Mouse (Mus musculus) gastrocnemius, adult 2 months (tissue): ENCODE data around the gene Hcst. TPM values are rescaled to one million over a fixed set of nuclear protein-coding genes. Genes with fewer than 3 reads are reported as not detected.

Experiments
- DNase-seq: peaks from one replicate; pipeline ENCODE4 v3.0.0; 2022
- H3K27ac ChIP-seq: fragments of 200-600 bp; 2 replicates; pipeline ENCODE4 v1.8.1; 2022; ENCODE audit warnings: mild to moderate bottlenecking
- H3K4me3 ChIP-seq: fragments of 200-600 bp; 2 replicates; pipeline ENCODE4 v1.8.1; 2022; ENCODE audit warnings: mild to moderate bottlenecking, moderate library complexity
- CTCF ChIP-seq: fragments of 200-600 bp; IDR thresholded peaks from 2 replicates; pipeline ENCODE4 v1.8.1; 2022; ENCODE audit warnings: antibody characterized with exemption, mild to moderate bottlenecking, moderate library complexity
- intact Hi-C: fragments of 180-260 bp; cut with DNase I; formaldehyde crosslinking; loops from one replicate; pipeline ENCODE4 v1.15.1; 2025
- long read RNA-seq, 2 experiments: library from polyadenylated mRNA; stranded (forward); transcript quantifications; one replicate each; pipeline ENCODE4 v2.0.0; 2021
- total RNA-seq, 2 experiments: library from RNA; stranded (reverse); gene quantifications; 2 replicates each; pipeline ENCODE4 v1.2.3; 2021

The Hcst gene
- not detected for total RNA-seq
- long read RNA-seq, experiment 1: 0 reads
- long read RNA-seq, experiment 2: 0 reads

DNA sequence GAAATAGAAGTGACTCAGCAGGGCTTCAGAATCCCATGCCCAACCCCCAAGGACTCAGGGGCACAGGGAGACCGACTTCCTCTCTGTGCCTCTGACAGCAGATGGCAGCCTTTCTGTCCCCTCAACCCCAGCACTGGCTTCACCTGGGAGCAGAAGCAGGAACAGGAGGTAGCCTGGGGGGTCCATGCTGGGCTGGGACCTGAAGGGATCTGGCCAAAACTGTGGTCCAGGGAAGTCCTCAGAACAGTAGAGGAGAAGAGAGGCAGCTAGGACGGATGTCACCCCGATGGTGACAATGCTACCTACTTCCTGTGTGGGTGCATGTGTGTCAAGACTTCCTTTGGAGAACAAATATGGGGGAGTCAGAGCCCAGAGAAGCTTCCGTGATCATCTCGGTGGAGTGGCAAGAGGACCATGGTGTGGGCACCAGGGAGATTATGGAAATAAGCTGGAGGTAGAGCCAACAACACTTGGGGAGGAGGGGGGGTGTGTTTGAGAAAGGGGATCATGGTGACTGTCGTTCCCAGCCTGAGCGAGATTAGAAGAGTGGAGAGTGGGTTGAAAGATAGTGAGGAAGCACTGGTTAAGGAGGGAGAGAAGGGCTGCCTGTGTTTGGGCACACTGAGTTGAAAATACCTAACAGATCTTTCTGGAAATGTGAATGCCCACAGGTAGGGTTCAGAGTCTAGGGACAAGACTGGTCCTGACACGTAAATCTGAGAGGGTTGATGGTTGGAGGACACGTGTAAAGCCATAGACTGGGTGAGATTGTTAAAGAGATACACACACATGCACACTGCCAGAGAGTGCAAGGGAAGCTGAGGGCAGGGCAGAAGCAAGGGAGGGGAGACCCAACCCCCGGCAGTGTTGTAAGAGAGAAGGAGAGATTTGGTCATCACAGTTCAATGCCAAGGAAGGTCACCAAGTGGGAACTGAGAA lies at the start of gene Hcst:
TSS of gene Hcst (minus strand) at position 294 of the 939 bp plus-strand sequence.
- TF ChIP-seq CTCF: no peak
- no peak for DNase-seq
- H3K4me3 ChIP-seq: peak within 1 kb of the TSS; percentile 7; the same call in 1 of the 2 replicates

DNA sequence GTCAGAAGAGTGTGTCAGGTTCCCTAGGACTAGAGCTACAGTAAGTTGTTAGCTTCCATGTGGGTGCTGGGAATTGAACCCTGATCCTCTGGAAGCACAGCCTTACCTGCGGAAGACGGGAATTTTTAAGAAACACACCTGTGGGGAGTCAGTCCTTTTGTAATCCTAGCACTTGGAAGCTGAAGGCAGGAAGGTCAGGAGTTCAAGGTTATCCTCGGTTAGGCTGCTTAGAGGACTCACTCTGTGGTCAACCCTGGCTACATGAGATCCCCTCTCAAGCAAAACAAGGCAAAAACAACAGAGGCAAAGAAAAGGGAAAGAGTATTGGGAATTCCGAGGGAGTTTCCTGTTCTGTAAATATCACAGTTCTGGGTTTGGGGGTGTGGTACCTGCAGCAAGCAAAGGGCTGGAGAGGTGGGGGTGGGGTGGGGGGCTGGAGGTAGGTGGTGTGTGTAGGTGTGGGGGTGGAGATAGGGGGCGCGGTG lies 45.2 kb upstream of the Hcst start:
- TF ChIP-seq CTCF: no peak
- Histone ChIP-seq H3K4me3 (no peak overlapping the region), H3K27ac (no peak overlapping the region)
- no peak for DNase-seq
- intact Hi-C loops: no loop called here

More for the DNA sequence above, at the start of gene Hcst:
- peak within 1 kb of the TSS; percentile 57; the same call in 1 of the 2 replicates for H3K27ac ChIP-seq
- intact Hi-C loops: no loop called here

DNA sequence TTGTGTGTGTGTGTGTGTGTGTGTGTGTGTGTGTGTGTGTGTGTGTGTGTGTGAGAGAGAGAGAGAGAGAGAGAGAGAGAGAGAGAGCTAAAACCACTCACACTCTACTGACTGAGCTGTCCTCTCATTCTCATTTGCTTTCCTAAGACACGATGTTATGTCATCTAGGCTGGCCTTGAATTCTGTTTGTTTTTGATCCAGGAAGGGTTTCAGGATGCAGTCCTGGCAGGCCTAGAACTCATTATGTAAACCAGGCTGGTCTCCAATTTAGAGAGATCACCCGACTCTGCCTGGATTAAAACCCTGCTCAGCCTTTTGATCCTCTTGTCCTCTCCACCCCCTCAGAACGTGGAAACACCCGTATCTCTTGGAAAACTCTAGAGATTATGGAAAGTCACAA lies 44.3 kb upstream of the Hcst start:
- intact Hi-C loops: no loop called here
- Histone ChIP-seq H3K4me3 (no peak overlapping the region), H3K27ac (no peak overlapping the region)
- TF ChIP-seq CTCF: no peak
- DNase-seq: no peak

DNA sequence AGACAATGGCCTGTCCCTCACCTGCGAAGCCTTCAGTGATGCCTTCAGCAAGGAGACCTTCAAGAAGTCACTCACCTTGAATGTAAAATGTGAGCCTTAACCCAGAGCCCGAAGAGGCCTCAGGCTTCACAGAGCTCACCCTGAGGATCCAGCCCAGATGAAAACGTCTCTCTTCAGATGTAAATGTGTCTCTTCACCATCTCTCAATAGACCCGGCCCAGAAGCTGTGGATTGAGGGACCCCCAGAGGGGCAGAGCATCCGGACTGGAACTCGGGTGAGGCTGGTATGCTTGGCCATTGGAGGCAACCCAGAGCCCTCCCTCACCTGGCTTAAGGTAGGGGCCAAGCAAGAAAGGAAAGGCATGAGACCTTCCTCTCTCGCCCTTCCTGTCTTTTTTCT lies 43.9 kb upstream of the Hcst start:
- no peak for DNase-seq
- no peak for TF ChIP-seq CTCF
- intact Hi-C loops: no loop called here
- H3K27ac ChIP-seq: no peak overlapping the region
- no peak overlapping the region for H3K4me3 ChIP-seq

DNA sequence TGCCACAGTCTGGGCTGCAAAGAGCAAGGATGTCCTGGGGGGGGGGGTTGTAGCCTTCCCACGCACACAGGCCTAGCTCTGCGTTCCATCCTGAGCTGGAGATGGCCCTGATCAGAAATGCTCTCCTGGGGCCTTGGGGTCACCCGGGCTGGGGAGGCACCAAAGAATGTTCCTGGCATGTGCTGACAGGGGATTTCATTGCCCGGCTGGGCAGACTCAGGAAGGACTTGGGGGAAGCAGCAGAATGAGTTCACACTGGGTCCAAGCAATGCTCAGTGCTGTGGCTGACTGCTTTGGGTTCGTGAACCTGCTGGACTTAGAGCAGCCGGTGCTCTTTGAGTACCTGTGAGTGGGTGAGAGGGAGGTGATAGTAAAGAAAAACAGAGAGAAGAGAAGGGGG lies 39.8 kb upstream of the Hcst start:
- DNase-seq: no peak
- intact Hi-C loops: no loop called here
- H3K27ac ChIP-seq: no peak overlapping the region
- TF ChIP-seq CTCF: no peak
- H3K4me3 ChIP-seq: no peak overlapping the region

DNA sequence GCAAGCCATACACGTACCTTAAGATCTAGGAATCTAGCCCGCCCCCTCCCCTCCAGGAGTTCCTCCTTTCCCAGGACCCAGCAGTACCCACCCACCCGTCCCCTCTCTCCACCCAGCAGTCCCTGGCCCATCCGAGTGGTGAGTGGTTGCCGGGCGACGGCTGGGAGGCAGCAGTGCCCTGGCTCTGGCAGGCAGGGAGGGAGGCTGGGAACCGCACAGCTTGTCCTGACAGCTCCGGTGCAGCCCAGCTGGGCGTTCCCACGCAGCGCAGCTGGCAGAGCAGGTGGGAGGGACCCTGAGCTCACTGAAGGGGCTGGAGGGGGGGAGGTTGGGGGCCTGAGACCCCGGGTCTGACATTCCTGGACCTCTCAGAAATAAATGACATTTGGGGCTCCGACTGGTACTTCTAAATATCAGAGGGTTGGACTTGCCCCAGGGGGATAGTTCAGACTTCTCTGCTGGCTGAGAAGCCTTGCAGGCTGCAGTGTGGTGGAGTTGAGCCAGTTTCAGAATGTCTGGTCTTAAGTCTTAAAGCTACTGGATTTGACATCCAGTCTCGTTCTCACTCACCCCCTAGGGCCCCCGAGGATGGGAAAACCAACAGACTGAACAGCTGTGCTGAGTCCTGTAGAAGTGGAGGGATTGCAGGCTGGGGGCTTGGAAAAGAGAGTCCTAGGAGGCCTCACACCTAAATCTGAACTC lies 38.1 kb upstream of the Hcst start, which contains the start of the genes Kirrel2 and Nphs1:
TSS of gene Kirrel2 (minus strand) at position 62 of the 702 bp plus-strand sequence.
TSS of gene Nphs1 (plus strand) at position 687 of the 702 bp plus-strand sequence.
- no peak for TF ChIP-seq CTCF
- H3K4me3 ChIP-seq: peak within 1 kb of the TSS; percentile 49

DNA sequence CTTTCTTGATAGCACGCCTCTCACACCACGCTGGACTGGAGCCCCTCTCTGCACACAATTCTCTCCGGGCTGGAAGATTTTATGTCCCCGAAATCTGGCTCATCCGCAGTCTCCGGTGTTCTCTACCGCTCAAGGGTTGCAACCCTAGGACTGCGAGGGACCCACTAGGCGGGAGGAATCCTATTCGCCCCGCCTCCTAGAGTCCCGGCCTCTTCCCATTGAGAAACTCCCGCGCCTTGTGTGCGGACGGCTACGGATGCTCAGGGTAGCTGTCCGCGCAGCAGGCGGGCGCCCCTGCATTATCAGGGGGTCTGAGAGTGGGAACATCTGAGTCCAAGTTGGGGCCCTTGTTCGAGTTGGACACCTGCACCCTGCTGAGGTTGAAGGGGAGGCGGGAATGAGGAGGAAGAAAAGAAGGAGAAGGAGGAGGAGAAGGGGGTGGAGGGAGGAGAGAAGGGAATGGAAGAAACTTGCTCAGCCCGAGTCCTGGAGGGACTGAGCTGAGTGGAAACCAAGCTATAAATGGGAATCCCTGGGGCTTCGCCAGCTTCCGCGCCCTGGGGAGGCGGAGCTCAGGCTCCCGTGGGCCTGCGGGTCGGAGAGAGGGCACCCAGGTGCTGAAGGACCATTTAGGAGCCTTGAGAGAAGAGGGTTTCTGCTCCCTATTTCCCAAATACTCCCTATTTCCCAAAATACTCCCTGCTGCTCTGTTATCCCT lies 37.4 kb upstream of the Hcst start:
- H3K4me3 ChIP-seq: peak overlapping the region; percentile 49
- no peak for TF ChIP-seq CTCF
- H3K27ac ChIP-seq: no peak overlapping the region
- no peak for DNase-seq
- intact Hi-C loops: no loop called here

More for the DNA sequence above, 38.1 kb upstream of the Hcst start, which contains the start of the genes Kirrel2 and Nphs1:
- no peak for DNase-seq
- intact Hi-C loops: no loop called here
- no peak within 1 kb of the TSS for H3K27ac ChIP-seq

DNA sequence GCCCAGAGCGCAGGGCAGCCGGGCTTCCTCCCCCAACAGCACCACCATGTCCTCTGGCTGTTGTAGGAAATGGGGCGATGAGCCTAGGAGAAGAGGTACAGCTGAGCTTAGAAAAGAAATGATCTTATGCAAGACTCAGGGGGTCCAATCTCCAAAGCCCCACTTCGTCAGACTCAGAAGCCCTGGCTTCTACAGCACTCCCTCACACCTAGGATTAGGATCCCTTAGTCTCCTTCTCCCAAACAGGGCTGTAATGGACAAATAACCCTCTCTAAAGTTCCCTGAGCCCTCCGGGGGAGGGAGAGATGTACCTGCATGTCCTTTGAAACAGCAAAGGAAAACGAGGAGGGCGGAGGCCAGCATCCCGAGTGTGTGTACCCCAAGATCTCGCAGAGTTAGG lies 36.8 kb upstream of the Hcst start:
- intact Hi-C loops: no loop called here
- no peak for TF ChIP-seq CTCF
- no peak overlapping the region for H3K27ac ChIP-seq
- DNase-seq: no peak
- H3K4me3 ChIP-seq: no peak overlapping the region

DNA sequence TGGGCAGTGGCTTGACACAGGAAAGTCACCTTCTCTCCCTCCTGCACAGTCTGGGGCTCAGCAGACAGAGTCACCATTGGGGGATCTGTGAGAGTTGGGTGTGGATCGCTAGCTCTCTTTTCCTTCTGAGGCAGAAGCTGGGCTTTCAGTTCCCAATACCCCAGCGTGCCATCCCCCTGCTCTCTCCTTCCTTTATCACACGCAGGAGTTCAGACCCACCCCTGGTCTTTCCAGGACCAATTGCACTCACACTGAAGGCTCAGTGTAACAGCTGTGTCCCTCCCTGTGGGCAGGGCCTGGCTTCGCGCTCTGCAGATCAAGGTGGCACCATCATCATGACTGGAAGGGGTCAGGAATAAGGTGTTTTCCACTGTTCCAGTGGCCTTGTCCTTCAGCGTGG lies 34.6 kb upstream of the Hcst start:
- no peak for TF ChIP-seq CTCF
- intact Hi-C loops: no loop called here
- Histone ChIP-seq H3K4me3 (no peak overlapping the region), H3K27ac (no peak overlapping the region)
- DNase-seq: no peak

DNA sequence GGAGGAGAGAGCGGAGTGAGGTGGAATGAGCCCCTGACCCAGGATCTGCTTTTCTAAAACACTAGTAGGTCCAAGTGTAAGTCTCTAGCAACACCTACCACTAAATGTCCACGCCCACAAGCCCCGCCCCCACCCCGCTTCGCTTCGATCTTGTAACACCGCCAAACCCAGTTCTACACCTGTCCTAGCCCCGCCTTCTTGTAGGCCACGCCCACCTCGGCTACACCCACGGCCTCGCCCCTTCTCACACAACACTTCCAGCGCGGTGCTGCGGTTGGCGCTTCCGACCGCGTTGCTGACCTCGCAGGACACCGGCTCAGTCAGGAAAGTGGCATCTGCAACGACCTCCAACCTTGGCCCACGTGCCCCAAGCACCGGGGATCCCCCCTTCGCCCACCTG lies 34.1 kb upstream of the Hcst start:
- H3K4me3 ChIP-seq: no peak overlapping the region

DNA sequence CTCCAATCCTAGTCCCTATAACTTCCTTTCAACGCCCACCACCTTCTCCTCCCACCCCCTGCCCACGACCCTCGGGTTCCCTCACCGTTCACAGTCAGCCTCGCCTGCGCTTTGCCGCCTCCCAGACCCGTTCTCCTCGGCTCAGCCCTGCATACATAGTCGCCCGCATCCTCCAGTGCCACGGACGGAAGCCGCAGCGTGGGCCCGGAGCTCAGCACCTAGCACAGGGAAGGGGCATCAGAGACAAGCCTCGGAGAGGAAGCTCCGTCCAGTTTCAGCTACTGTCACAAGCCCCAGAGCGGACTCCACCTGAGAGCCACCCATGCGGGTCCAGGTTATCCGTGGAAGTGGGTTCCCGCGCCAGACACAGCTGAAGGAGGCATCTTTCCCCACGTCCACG lies 33.7 kb upstream of the Hcst start:
- no peak for TF ChIP-seq CTCF
- Histone ChIP-seq H3K27ac (no peak overlapping the region), H3K4me3 (no peak overlapping the region)
- no peak for DNase-seq
- intact Hi-C loops: no loop called here

More for the DNA sequence above, 34.1 kb upstream of the Hcst start:
- intact Hi-C loops: no loop called here
- no peak for TF ChIP-seq CTCF
- DNase-seq: no peak
- H3K27ac ChIP-seq: no peak overlapping the region

DNA sequence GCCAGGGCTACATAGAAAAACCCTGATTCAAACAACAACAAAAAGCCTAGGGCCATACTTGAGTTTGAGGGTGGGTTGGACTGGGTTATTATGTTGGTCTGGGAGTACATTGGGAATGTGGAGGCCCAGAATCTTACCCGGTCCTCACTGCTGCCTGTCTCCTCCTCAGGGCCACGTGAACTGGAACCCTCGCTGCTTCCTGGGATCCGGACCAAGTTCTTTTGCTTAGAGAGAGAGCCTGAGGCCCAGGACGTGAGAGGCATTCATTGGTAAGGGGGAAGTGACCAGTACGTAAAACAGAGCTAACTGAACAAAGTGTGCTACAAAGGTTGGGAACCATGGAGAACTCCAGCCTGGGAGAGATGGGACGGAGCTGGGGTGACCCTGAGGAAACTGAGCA lies 30.6 kb upstream of the Hcst start:
- TF ChIP-seq CTCF: no peak
- no peak overlapping the region for H3K27ac ChIP-seq
- no peak overlapping the region for H3K4me3 ChIP-seq
- DNase-seq: no peak
- intact Hi-C loops: no loop called here
